Mouse (Mus musculus): ENCODE data around the gene Isyna1. TPM values are rescaled to one million over a fixed set of nuclear protein-coding genes. Genes with fewer than 3 reads are reported as not detected.

Isyna1 gene
- total and polyA plus RNA-seq, 2 experiments from 2014 or later, result 140 to 176 TPM

GRCm38 (mm10) chr8:70645501-70646224, 51.5 kb downstream of the Isyna1 start:
- Histone ChIP-seq H3K27me3 (ENCODE audit: insufficient read depth, low read length) (no peaks in the 10 kb centered on the region), H3K9me3 (ENCODE audit: low read length) (no peaks in the 10 kb centered on the region), H3K27ac (ENCODE audit: low read depth, low read length) (no peak overlapping the region), H3K9ac (replicated peaks; ENCODE audit: low read length, poor library complexity, severe bottlenecking) (no peak overlapping the region), H3K4me1 (ENCODE audit: insufficient read depth, low read length) (no peaks in the 10 kb centered on the region), H3K4me2 (ENCODE audit: low read depth, low read length, poor library complexity, severe bottlenecking) (no peak overlapping the region), H3K36me3 (ENCODE audit: insufficient read depth, low read length) (peaks cover 10% of the 10 kb centered on the region), H3K4me3 (ENCODE audit: low read depth, low read length) (no peak overlapping the region)
- DNase-seq (ENCODE audit: low spot score), result no peak
- ATAC-seq (ENCODE audit: low FRiP score), result no peak
- 65% methylated on average over 17 of the region's 17 CpGs for WGBS
- no peak for TF ChIP-seq CTCF (IDR thresholded peaks at IDR 0.05)

DNA sequence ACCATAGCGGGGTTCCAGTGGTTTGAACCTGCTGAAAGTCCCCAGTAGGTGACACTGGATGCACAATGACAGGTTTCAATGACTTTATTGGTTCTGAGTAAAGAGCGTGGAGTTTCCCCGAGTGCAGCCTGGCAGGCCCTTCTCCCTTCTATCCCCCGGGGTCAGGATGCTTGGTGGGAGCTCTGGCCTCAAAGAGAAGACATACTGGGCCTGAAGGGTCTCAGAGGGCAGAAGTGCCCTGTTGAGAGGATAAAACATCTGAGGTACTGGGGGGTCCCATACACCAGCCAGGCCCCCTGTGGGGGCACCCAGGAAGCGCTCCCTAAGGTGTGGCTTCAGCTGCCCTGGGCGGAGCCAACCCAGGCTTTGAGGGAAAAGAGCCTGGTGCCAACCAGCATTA, 52.2 kb downstream of the Isyna1 start:
- Histone ChIP-seq H3K4me3 (ENCODE audit: low read depth, low read length) (no peak overlapping the region), H3K36me3 (ENCODE audit: insufficient read depth, low read length) (peaks cover 15% of the 10 kb centered on the region), H3K4me2 (ENCODE audit: low read depth, low read length, poor library complexity, severe bottlenecking) (no peak overlapping the region), H3K9me3 (ENCODE audit: low read length) (no peaks in the 10 kb centered on the region), H3K9ac (replicated peaks; ENCODE audit: low read length, poor library complexity, severe bottlenecking) (no peak overlapping the region), H3K27ac (ENCODE audit: low read depth, low read length) (no peak overlapping the region), H3K4me1 (ENCODE audit: insufficient read depth, low read length) (no peaks in the 10 kb centered on the region), H3K27me3 (ENCODE audit: insufficient read depth, low read length) (no peaks in the 10 kb centered on the region)
- ATAC-seq (ENCODE audit: low FRiP score) (no peak), DNase-seq (ENCODE audit: low spot score) (no peak)
- 66% methylated on average over 6 of the region's 6 CpGs for WGBS
- no peak for TF ChIP-seq CTCF (IDR thresholded peaks at IDR 0.05)

- Histone ChIP-seq H3K36me3 (ENCODE audit: insufficient read depth, low read length) (peaks cover 16% of the 10 kb centered on the region), H3K9ac (replicated peaks; ENCODE audit: low read length, poor library complexity, severe bottlenecking) (no peak overlapping the region), H3K4me1 (ENCODE audit: insufficient read depth, low read length) (no peaks in the 10 kb centered on the region), H3K9me3 (ENCODE audit: low read length) (no peaks in the 10 kb centered on the region), H3K4me2 (ENCODE audit: low read depth, low read length, poor library complexity, severe bottlenecking) (no peak overlapping the region), H3K27me3 (ENCODE audit: insufficient read depth, low read length) (no peaks in the 10 kb centered on the region), H3K4me3 (ENCODE audit: low read depth, low read length) (no peak overlapping the region), H3K27ac (ENCODE audit: low read depth, low read length) (no peak overlapping the region)
- no peak for ATAC-seq (ENCODE audit: low FRiP score)
- DNase-seq (ENCODE audit: low spot score), result no peak
- no peak for TF ChIP-seq CTCF (IDR thresholded peaks at IDR 0.05)
These were observed 52.6 kb downstream of the Isyna1 start for GRCm38 (mm10) chr8:70646775-70647174.

Other genes starting within 250 kb of the Isyna1 start
- 39.6 and 45.4 TPM in 2 replicates for gene Upf1, start 241.1 kb upstream of the Isyna1 start, total RNA-seq (2014; rRNA removed)
- 9.1 and 9.7 TPM in 2 replicates for gene Upf1, start 241.1 kb upstream of the Isyna1 start, polyA plus RNA-seq (2015; fragmentation: Nextera tagmentation; extraction: Ambion mirVana)
- 0.19 and 0.49 TPM in 2 replicates for gene Comp, start 220.8 kb upstream of the Isyna1 start, total RNA-seq (2014; rRNA removed)
- gene Comp, start 220.8 kb upstream of the Isyna1 start, polyA plus RNA-seq (2015; fragmentation: Nextera tagmentation; extraction: Ambion mirVana), result 0.38 and 0.77 TPM in 2 replicates
- gene Crtc1, start 154.8 kb upstream of the Isyna1 start, total RNA-seq (2014; rRNA removed), result 56.3 and 57.4 TPM in 2 replicates
- 46.5 and 47.8 TPM in 2 replicates for gene Crtc1, start 154.8 kb upstream of the Isyna1 start, polyA plus RNA-seq (2015; fragmentation: Nextera tagmentation; extraction: Ambion mirVana)
- gene Klhl26, start 117.4 kb upstream of the Isyna1 start, total RNA-seq (2014; rRNA removed), result 48.9 and 51.0 TPM in 2 replicates
- gene Klhl26, start 117.4 kb upstream of the Isyna1 start, polyA plus RNA-seq (2015; fragmentation: Nextera tagmentation; extraction: Ambion mirVana), result 39.4 TPM in 2 replicates
- gene Tmem59l, start 107.0 kb upstream of the Isyna1 start, total RNA-seq (2014; rRNA removed), result 168 and 206 TPM in 2 replicates
- gene Tmem59l, start 107.0 kb upstream of the Isyna1 start, polyA plus RNA-seq (2015; fragmentation: Nextera tagmentation; extraction: Ambion mirVana), result 203 and 226 TPM in 2 replicates
- 4.1 and 4.3 TPM in 2 replicates for gene Crlf1, start 101.2 kb upstream of the Isyna1 start, total RNA-seq (2014; rRNA removed)
- gene Crlf1, start 101.2 kb upstream of the Isyna1 start, polyA plus RNA-seq (2015; fragmentation: Nextera tagmentation; extraction: Ambion mirVana), result 9.4 and 10.9 TPM in 2 replicates
- gene Rex1bd, start 87.6 kb upstream of the Isyna1 start, total RNA-seq (2014; rRNA removed), result 118 and 121 TPM in 2 replicates
- 198 and 212 TPM in 2 replicates for gene Rex1bd, start 87.6 kb upstream of the Isyna1 start, polyA plus RNA-seq (2015; fragmentation: Nextera tagmentation; extraction: Ambion mirVana)
- 357 and 402 TPM in 2 replicates for gene Uba52, start 83.6 kb upstream of the Isyna1 start, total RNA-seq (2014; rRNA removed)
- 721 and 736 TPM in 2 replicates for gene Uba52, start 83.6 kb upstream of the Isyna1 start, polyA plus RNA-seq (2015; fragmentation: Nextera tagmentation; extraction: Ambion mirVana)
- 490 and 533 TPM in 2 replicates for gene Fkbp8, start 66.6 kb upstream of the Isyna1 start, total RNA-seq (2014; rRNA removed)
- 351 and 386 TPM in 2 replicates for gene Fkbp8, start 66.6 kb upstream of the Isyna1 start, polyA plus RNA-seq (2015; fragmentation: Nextera tagmentation; extraction: Ambion mirVana)
- gene Kxd1, start 66.4 kb upstream of the Isyna1 start, total RNA-seq (2014; rRNA removed), result 36.3 and 38.2 TPM in 2 replicates
- 53.1 and 55.8 TPM in 2 replicates for gene Kxd1, start 66.4 kb upstream of the Isyna1 start, polyA plus RNA-seq (2015; fragmentation: Nextera tagmentation; extraction: Ambion mirVana)
- gene Ell, start 54.9 kb upstream of the Isyna1 start, total RNA-seq (2014; rRNA removed), result 10.2 and 14.1 TPM in 2 replicates
- 12.6 and 13.2 TPM in 2 replicates for gene Ell, start 54.9 kb upstream of the Isyna1 start, polyA plus RNA-seq (2015; fragmentation: Nextera tagmentation; extraction: Ambion mirVana)
- 279 and 392 TPM in 2 replicates for gene Ssbp4, start 14.5 kb downstream of the Isyna1 start, total RNA-seq (2014; rRNA removed)
- gene Ssbp4, start 14.5 kb downstream of the Isyna1 start, polyA plus RNA-seq (2015; fragmentation: Nextera tagmentation; extraction: Ambion mirVana), result 230 and 247 TPM in 2 replicates
- gene Lrrc25, start 21.8 kb downstream of the Isyna1 start, total RNA-seq (2014; rRNA removed), result 1.8 and 2.2 TPM in 2 replicates
- gene Lrrc25, start 21.8 kb downstream of the Isyna1 start, polyA plus RNA-seq (2015; fragmentation: Nextera tagmentation; extraction: Ambion mirVana), result 0.74 and 1.4 TPM in 2 replicates
- gene Gdf15, start 38.1 kb downstream of the Isyna1 start, total RNA-seq (2014; rRNA removed), result 0.22 and 1.8 TPM in 2 replicates
- 0.26 and 0.32 TPM in 2 replicates for gene Gdf15, start 38.1 kb downstream of the Isyna1 start, polyA plus RNA-seq (2015; fragmentation: Nextera tagmentation; extraction: Ambion mirVana)
- gene Pgpep1, start 66.0 kb downstream of the Isyna1 start, total RNA-seq (2014; rRNA removed), result 40.2 and 60.6 TPM in 2 replicates
- gene Pgpep1, start 66.0 kb downstream of the Isyna1 start, polyA plus RNA-seq (2015; fragmentation: Nextera tagmentation; extraction: Ambion mirVana), result 37.6 and 50.6 TPM in 2 replicates
- 140 and 312 TPM in 2 replicates for gene Lsm4, start 78.9 kb downstream of the Isyna1 start, total RNA-seq (2014; rRNA removed)
- gene Lsm4, start 78.9 kb downstream of the Isyna1 start, polyA plus RNA-seq (2015; fragmentation: Nextera tagmentation; extraction: Ambion mirVana), result 157 and 169 TPM in 2 replicates
- 470 and 553 TPM in 2 replicates for gene Jund, start 104.6 kb downstream of the Isyna1 start, total RNA-seq (2014; rRNA removed)
- 91.0 and 99.3 TPM in 2 replicates for gene Jund, start 104.6 kb downstream of the Isyna1 start, polyA plus RNA-seq (2015; fragmentation: Nextera tagmentation; extraction: Ambion mirVana)
- 0.22 TPM in 1 of 2 replicates, not detected in the other for gene Iqcn, start 109.1 kb downstream of the Isyna1 start, total RNA-seq (2014; rRNA removed)
- 0.06 and 0.07 TPM in 2 replicates for gene Iqcn, start 109.1 kb downstream of the Isyna1 start, polyA plus RNA-seq (2015; fragmentation: Nextera tagmentation; extraction: Ambion mirVana)
- not detected in 2 replicates for gene Gm3336, start 124.2 kb downstream of the Isyna1 start, total RNA-seq (2014; rRNA removed)
- not detected in 2 replicates for gene Gm3336, start 124.2 kb downstream of the Isyna1 start, polyA plus RNA-seq (2015; fragmentation: Nextera tagmentation; extraction: Ambion mirVana)
- 0.77 and 1.5 TPM in 2 replicates for gene Pde4c, start 129.3 kb downstream of the Isyna1 start, total RNA-seq (2014; rRNA removed)
- 0.21 and 0.39 TPM in 2 replicates for gene Pde4c, start 129.3 kb downstream of the Isyna1 start, polyA plus RNA-seq (2015; fragmentation: Nextera tagmentation; extraction: Ambion mirVana)
- 649 and 670 TPM in 2 replicates for gene Rab3a, start 160.3 kb downstream of the Isyna1 start, total RNA-seq (2014; rRNA removed)
- 726 and 813 TPM in 2 replicates for gene Rab3a, start 160.3 kb downstream of the Isyna1 start, polyA plus RNA-seq (2015; fragmentation: Nextera tagmentation; extraction: Ambion mirVana)
- 27.8 and 29.2 TPM in 2 replicates for gene Mpv17l2, start 166.6 kb downstream of the Isyna1 start, total RNA-seq (2014; rRNA removed)
- 43.7 and 45.8 TPM in 2 replicates for gene Mpv17l2, start 166.6 kb downstream of the Isyna1 start, polyA plus RNA-seq (2015; fragmentation: Nextera tagmentation; extraction: Ambion mirVana)
- gene Pik3r2, start 182.3 kb downstream of the Isyna1 start, total RNA-seq (2014; rRNA removed), result 141 and 159 TPM in 2 replicates
- gene Pik3r2, start 182.3 kb downstream of the Isyna1 start, polyA plus RNA-seq (2015; fragmentation: Nextera tagmentation; extraction: Ambion mirVana), result 102 and 113 TPM in 2 replicates
- gene Mast3, start 210.7 kb downstream of the Isyna1 start, total RNA-seq (2014; rRNA removed), result 33.2 and 34.1 TPM in 2 replicates
- 20.2 and 24.0 TPM in 2 replicates for gene Mast3, start 210.7 kb downstream of the Isyna1 start, polyA plus RNA-seq (2015; fragmentation: Nextera tagmentation; extraction: Ambion mirVana)
- not detected in 2 replicates for gene Il12rb1, start 214.1 kb downstream of the Isyna1 start, total RNA-seq (2014; rRNA removed)
- gene Il12rb1, start 214.1 kb downstream of the Isyna1 start, polyA plus RNA-seq (2015; fragmentation: Nextera tagmentation; extraction: Ambion mirVana), result not detected in 2 replicates
- gene Arrdc2, start 245.3 kb downstream of the Isyna1 start, total RNA-seq (2014; rRNA removed), result 13.6 TPM in 2 replicates
- 6.0 and 6.6 TPM in 2 replicates for gene Arrdc2, start 245.3 kb downstream of the Isyna1 start, polyA plus RNA-seq (2015; fragmentation: Nextera tagmentation; extraction: Ambion mirVana)